In the genomic region with DNA sequence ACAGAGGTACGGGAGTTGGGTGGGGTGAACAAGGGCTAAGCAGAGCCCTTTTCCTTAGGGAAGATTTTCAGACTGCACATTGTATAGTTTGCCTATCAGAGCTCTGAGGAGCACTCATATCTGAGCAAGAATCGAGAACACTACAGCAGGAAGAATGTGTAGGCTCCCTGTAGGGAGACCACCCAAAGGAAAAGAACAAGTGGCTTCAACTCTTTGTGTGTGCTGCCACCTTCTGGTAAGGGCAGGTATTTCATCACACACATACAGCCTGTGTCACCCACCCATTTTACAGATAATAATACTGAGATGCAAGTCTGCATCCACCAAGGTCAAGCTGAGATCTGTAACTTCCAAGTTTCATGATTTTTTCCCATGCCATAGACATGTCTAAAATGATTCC, we compare ENCODE assay signal across 8 mouse cellular contexts.
DNase-seq lines count a peak whose midpoint lies in the region; ATAC-seq lines count a peak whose summit lies in the region.

No protein-coding gene starts in this region.

- H3K4me2 ChIP-seq in liver, embryonic 11.5 days = no peak overlapping the region
- H3K4me2 ChIP-seq in hindbrain, embryonic 13.5 days = no peak overlapping the region

- intact Hi-C loops in heart, postnatal 10 days (cut with DNase I) = loop anchor here (10.0 kb wide), 1 partner anchor 1271 kb away; a partner anchor contains a TSS
- intact Hi-C loops in heart, postnatal 25 days (cut with DNase I) = loop anchor here (5.0 to 10.0 kb wide), 2 partner anchors 159 to 202 kb away; no protein-coding TSS in a partner anchor

- WGBS in liver, embryonic 11.5 days = 63% methylated on average over 2 of the region's 2 CpGs
- WGBS in hindbrain, embryonic 13.5 days = 72% methylated on average over 2 of the region's 2 CpGs

- no peaks in the 10 kb centered on the region for H3K4me1 ChIP-seq in liver, embryonic 11.5 days (replicated peaks; ENCODE audit: control insufficient read depth, insufficient read depth, low read length)
- no peaks in the 10 kb centered on the region for H3K4me1 ChIP-seq in hindbrain, embryonic 13.5 days (replicated peaks)

- DNase-seq in heart, postnatal 10 days = peak; percentile 9 to 18
- DNase-seq in heart, postnatal 25 days (ENCODE audit: low spot score) = no peak
- DNase-seq in spleen, postnatal 10 days (ENCODE audit: low spot score in 2 of 2) = peak; percentile 12 to 47
- no peak for DNase-seq in spleen, adult 12 weeks (ENCODE audit: low spot score)
- peak; percentile 20 for DNase-seq in embryo, embryonic 11.5 days (ENCODE audit: low read depth, low spot score)
- no peak for DNase-seq in liver, embryonic 11.5 days (ENCODE audit: low spot score)

- 0 out of 2 replicates have a peak, but pooled peaks have one; percentile 32 for ATAC-seq in liver, embryonic 11.5 days (replicated peaks; ENCODE audit: low FRiP score)
- no peak for ATAC-seq in erythroid progenitor cell, adult 5-6 weeks (replicated peaks; ENCODE audit: low FRiP score, poor library complexity, severe bottlenecking)
- no peak for ATAC-seq in hindbrain, embryonic 13.5 days (ENCODE audit: low FRiP score)

- no peak overlapping the region for H3K9ac ChIP-seq in liver, embryonic 11.5 days (ENCODE audit: low read depth, low read length)
- H3K9ac ChIP-seq in hindbrain, embryonic 13.5 days = no peak overlapping the region

- H3K4me3 ChIP-seq in liver, embryonic 11.5 days (ENCODE audit: low read depth, low read length) = no peak overlapping the region
- H3K4me3 ChIP-seq in hindbrain, embryonic 13.5 days = no peak overlapping the region

- H3K36me3 ChIP-seq in liver, embryonic 11.5 days (ENCODE audit: control insufficient read depth, insufficient read depth, low read length) = no peaks in the 10 kb centered on the region
- H3K36me3 ChIP-seq in hindbrain, embryonic 13.5 days = no peaks in the 10 kb centered on the region

- no peak overlapping the region for H3K27ac ChIP-seq in liver, embryonic 11.5 days (ENCODE audit: low read depth, low read length)
- H3K27ac ChIP-seq in hindbrain, embryonic 13.5 days = no peak overlapping the region

- no peaks in the 10 kb centered on the region for H3K27me3 ChIP-seq in liver, embryonic 11.5 days (replicated peaks; ENCODE audit: control insufficient read depth, insufficient read depth, low read length)
- no peaks in the 10 kb centered on the region for H3K27me3 ChIP-seq in hindbrain, embryonic 13.5 days

- H3K9me3 ChIP-seq in liver, embryonic 11.5 days (ENCODE audit: control insufficient read depth, low read length) = no peaks in the 10 kb centered on the region
- H3K9me3 ChIP-seq in hindbrain, embryonic 13.5 days = no peaks in the 10 kb centered on the region

Comparison
In these comparisons a context has a peak if more than half of its experiments do, and no peak if none do; other contexts are left out.
1. DNase-seq: peak in heart, postnatal 10 days (2 of 2), spleen, postnatal 10 days (2 of 2) and embryo, embryonic 11.5 days (single experiment); none in heart, postnatal 25 days (single experiment), spleen, adult 12 weeks (single experiment) and liver, embryonic 11.5 days (single experiment).